Mouse (Mus musculus) limb, embryonic 12.5 days (tissue): Measurements from ENCODE around the gene Exoc2. TPM values are rescaled to one million over a fixed set of nuclear protein-coding genes. Genes with fewer than 3 reads are reported as not detected.

Experiments
- ATAC-seq: fragments of 200-750 bp; cut with Nextera tagmentation; 2 replicates; pipeline ENCODE4 v1.8.0; 2017; ENCODE audit warnings: low read depth, moderate TSS enrichment; ENCODE audit not compliant: insufficient number of reproducible peaks, insufficient read depth, low FRiP score, low TSS enrichment
- H3K27ac ChIP-seq: fragments of 300-500 bp; sonication (generic); 2 replicates; pipeline ENCODE4 v1.5.1; 2016; ENCODE audit warnings: mild to moderate bottlenecking, moderate library complexity
- H3K27me3 ChIP-seq: fragments of 300-500 bp; sonication (generic); 2 replicates; pipeline ENCODE4 v1.6.1; 2016; ENCODE audit warnings: mild to moderate bottlenecking, moderate library complexity
- H3K36me3 ChIP-seq: fragments of 300-500 bp; sonication (generic); 2 replicates; pipeline ENCODE4 v1.6.1; 2016; ENCODE audit warnings: mild to moderate bottlenecking, moderate library complexity
- H3K4me1 ChIP-seq: fragments of 300-500 bp; sonication (generic); replicated peaks from 2 replicates; pipeline ENCODE4 v1.6.1; 2016
- H3K4me2 ChIP-seq: fragments of 300-500 bp; sonication (generic); 2 replicates; pipeline ENCODE4 v1.6.1; 2016; ENCODE audit warnings: mild to moderate bottlenecking, moderate library complexity
- H3K4me3 ChIP-seq: fragments of 300-500 bp; sonication (generic); replicated peaks from 2 replicates; pipeline ENCODE4 v1.5.1; 2016; ENCODE audit warnings: mild to moderate bottlenecking
- H3K9ac ChIP-seq: fragments of 300-500 bp; sonication (generic); replicated peaks from 2 replicates; pipeline ENCODE4 v1.6.1; 2016; ENCODE audit warnings: mild to moderate bottlenecking, moderate library complexity
- H3K9me3 ChIP-seq: fragments of 300-500 bp; sonication (generic); 2 replicates; pipeline ENCODE4 v1.6.1; 2016; ENCODE audit warnings: mild to moderate bottlenecking, moderate library complexity
- WGBS: fragments of 180-500 bp; shearing (Covaris S2); methylation state at CpG from one replicate; pipeline ENCODE4 v1.1.7; 2016; 5-methylcytosine and 5-hydroxymethylcytosine counted together
- polyA plus RNA-seq: library from polyadenylated mRNA; unstranded; fragments of >200 nt; fragmentation: Nextera tagmentation; extraction: Ambion mirVana; gene quantifications from 2 replicates; pipeline ENCODE4 v1.2.1, GENCODE M21; 2016

Exoc2 gene
- polyA plus RNA-seq, 1 experiment from 2014 or later: 38.1 TPM

DNA sequence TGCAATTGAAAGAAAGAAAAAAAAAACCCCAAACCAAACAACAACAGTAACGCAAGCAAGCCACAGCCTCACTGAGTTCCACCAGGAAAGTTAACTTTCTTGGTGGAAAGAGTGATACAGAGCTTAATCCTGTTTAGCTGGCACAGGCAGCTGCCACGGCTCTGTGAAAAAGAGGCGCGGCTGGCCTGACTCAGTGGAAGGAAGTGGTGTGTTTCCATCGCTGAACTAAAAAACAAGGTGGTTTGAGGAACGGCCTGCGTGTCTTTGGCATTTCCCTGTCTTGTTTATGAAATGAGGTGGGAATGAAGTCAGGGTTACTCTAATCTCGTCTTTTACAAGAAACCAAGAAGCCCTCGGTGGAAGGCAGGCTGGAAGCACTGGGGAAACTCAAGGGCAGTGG, 181.6 kb downstream of the Exoc2 start:
- WGBS: 82% methylated on average over 9 of the region's 9 CpGs
- Histone ChIP-seq H3K4me1 (no peaks in the 10 kb centered on the region), H3K27me3 (no peaks in the 10 kb centered on the region), H3K4me3 (no peak overlapping the region), H3K9me3 (no peaks in the 10 kb centered on the region), H3K4me2 (no peak overlapping the region), H3K9ac (no peak overlapping the region), H3K36me3 (no peaks in the 10 kb centered on the region), H3K27ac (no peak overlapping the region)
- ATAC-seq: no peak

DNA sequence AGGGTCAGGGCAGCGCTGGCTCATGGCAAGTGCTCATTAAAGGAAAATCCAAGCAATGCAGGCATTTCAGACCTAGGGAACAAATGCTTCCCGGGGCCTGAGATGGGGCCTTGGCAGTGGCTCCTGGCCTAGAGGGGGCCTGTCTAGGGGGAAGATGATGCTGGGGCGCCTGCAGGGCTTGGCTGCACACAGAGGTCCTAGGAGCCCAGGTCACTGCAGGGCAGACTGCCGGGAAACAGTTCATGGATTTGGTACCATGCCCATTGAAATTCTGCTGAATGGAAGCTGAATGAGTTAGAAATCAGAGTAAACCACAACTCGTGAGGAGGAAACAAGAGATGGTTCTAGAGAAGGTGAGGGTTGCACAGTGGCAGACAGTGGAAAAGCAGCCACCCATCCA, 183.9 kb downstream of the Exoc2 start:
- no peak overlapping the region for H3K4me3 ChIP-seq
- WGBS: 80% methylated on average over 5 of the region's 5 CpGs
- H3K27me3 ChIP-seq: no peaks in the 10 kb centered on the region
- H3K9me3 ChIP-seq: no peaks in the 10 kb centered on the region
- H3K4me1 ChIP-seq: no peaks in the 10 kb centered on the region
- H3K9ac ChIP-seq: no peak overlapping the region
- no peaks in the 10 kb centered on the region for H3K36me3 ChIP-seq
- H3K4me2 ChIP-seq: no peak overlapping the region
- ATAC-seq: no peak
- no peak overlapping the region for H3K27ac ChIP-seq

GRCm38 (mm10) chr13:30788421-30788820, 185.5 kb downstream of the Exoc2 start:
- no peak overlapping the region for H3K4me3 ChIP-seq
- H3K9me3 ChIP-seq: no peaks in the 10 kb centered on the region
- no peak overlapping the region for H3K4me2 ChIP-seq
- no peaks in the 10 kb centered on the region for H3K36me3 ChIP-seq
- H3K4me1 ChIP-seq: no peaks in the 10 kb centered on the region
- no peaks in the 10 kb centered on the region for H3K27me3 ChIP-seq
- no peak for ATAC-seq
- H3K27ac ChIP-seq: no peak overlapping the region
- WGBS: 94% methylated on average over 3 of the region's 3 CpGs
- no peak overlapping the region for H3K9ac ChIP-seq

DNA sequence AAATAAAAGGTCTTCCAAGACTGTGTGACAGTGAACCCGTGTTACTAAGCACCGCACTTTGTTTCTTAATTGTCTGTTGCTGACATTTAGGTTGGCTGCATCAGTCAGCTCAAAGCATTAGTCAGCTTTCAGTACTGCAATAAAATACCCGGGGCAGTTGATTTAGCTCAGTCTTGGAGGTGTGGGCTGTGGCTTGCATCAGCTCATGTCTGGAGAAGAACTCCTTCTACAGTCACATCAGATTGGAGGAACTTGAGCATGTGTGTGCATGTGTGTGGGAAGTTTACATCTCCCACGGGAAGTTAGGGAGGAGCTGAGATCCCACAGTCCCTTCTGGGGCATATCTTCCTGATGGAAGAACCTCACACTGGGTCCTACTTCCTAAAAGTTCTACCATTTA, 185.9 kb downstream of the Exoc2 start:
- Histone ChIP-seq H3K4me3 (no peak overlapping the region), H3K4me2 (no peak overlapping the region), H3K27me3 (0 out of 2 replicates have a peak, but pooled peaks cover under 1% of the 10 kb centered on the region), H3K9me3 (no peaks in the 10 kb centered on the region), H3K9ac (no peak overlapping the region), H3K36me3 (no peaks in the 10 kb centered on the region), H3K27ac (no peak overlapping the region), H3K4me1 (0 out of 2 replicates have a peak, but pooled peaks cover under 1% of the 10 kb centered on the region)
- no peak for ATAC-seq
- 81% methylated on average over 4 of the region's 4 CpGs for WGBS

- no peak for ATAC-seq
- Histone ChIP-seq H3K4me1 (peaks cover 5% of the 10 kb centered on the region), H3K27me3 (0 out of 2 replicates have a peak, but pooled peaks cover 3% of the 10 kb centered on the region), H3K4me3 (no peak overlapping the region), H3K9ac (no peak overlapping the region), H3K4me2 (no peak overlapping the region), H3K36me3 (no peaks in the 10 kb centered on the region), H3K9me3 (no peaks in the 10 kb centered on the region), H3K27ac (no peak overlapping the region)
- 89% methylated on average over 2 of the region's 2 CpGs for WGBS
These were observed 186.3 kb downstream of the Exoc2 start for GRCm38 (mm10) chr13:30787556-30787955.

- H3K4me1 ChIP-seq: peaks cover 10% of the 10 kb centered on the region
- H3K27me3 ChIP-seq: 0 out of 2 replicates have a peak, but pooled peaks cover 3% of the 10 kb centered on the region
- WGBS: 88% methylated on average over 2 of the region's 2 CpGs
- H3K9ac ChIP-seq: no peak overlapping the region
- ATAC-seq: no peak
- no peaks in the 10 kb centered on the region for H3K36me3 ChIP-seq
- H3K9me3 ChIP-seq: no peaks in the 10 kb centered on the region
- H3K4me2 ChIP-seq: no peak overlapping the region
- H3K4me3 ChIP-seq: no peak overlapping the region
- H3K27ac ChIP-seq: no peak overlapping the region
These were observed 186.9 kb downstream of the Exoc2 start for GRCm38 (mm10) chr13:30787036-30787320.

DNA sequence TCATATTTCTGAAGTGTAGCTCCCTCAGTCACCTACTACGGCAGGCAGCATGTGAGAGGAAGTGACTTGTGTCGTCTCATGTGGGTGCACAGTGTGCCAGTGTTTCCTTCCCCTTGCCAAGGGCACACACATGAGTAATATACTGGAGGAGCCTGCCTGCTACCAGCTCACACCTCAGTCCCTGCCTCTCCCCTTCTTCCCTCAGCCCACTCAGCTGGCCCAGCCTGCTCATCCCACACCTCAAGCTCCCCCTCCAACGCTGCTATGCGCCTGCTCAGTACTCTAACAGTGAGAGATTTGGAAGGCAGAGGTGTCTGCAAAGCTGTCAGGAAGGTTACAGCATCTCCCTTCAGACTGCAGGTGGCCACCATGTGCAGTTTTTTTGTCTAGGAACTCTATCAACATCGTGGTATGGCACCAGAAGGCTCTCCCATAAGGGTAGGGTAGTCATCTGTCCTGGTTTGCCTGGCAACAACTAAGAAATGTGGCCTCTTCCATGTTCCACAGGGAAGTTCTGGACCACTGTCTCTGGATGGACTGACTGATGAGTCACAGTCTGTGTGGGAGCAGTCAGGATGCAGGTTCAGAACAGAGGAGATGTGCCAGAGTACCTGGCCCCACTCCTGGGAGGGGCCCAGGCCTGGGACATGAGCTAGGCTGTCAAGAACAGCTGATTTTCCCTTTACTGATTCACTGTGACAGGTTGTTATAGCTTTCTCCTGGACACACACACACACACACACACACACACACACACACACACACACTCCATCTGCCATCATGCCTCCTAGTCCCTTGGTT, 187.5 kb downstream of the Exoc2 start:
- Histone ChIP-seq H3K4me1 (peaks cover 12% of the 10 kb centered on the region), H3K27ac (no peak overlapping the region), H3K4me2 (no peak overlapping the region), H3K36me3 (no peaks in the 10 kb centered on the region), H3K9me3 (no peaks in the 10 kb centered on the region), H3K4me3 (no peak overlapping the region), H3K9ac (no peak overlapping the region), H3K27me3 (0 out of 2 replicates have a peak, but pooled peaks cover 3% of the 10 kb centered on the region)
- no peak for ATAC-seq
- WGBS: 78% methylated on average over 5 of the region's 5 CpGs

GRCm38 (mm10) chr13:30785423-30786040, 188.4 kb downstream of the Exoc2 start:
- Histone ChIP-seq H3K4me3 (no peak overlapping the region), H3K27me3 (0 out of 2 replicates have a peak, but pooled peaks cover 3% of the 10 kb centered on the region), H3K4me1 (peaks cover 12% of the 10 kb centered on the region), H3K9me3 (no peaks in the 10 kb centered on the region), H3K9ac (no peak overlapping the region), H3K36me3 (no peaks in the 10 kb centered on the region), H3K27ac (no peak overlapping the region), H3K4me2 (no peak overlapping the region)
- 77% methylated on average over 4 of the region's 4 CpGs for WGBS
- ATAC-seq: no peak

GRCm38 (mm10) chr13:30782419-30782818, 191.5 kb downstream of the Exoc2 start:
- Histone ChIP-seq H3K4me3 (no peak overlapping the region), H3K27me3 (0 out of 2 replicates have a peak, but pooled peaks cover 3% of the 10 kb centered on the region), H3K4me1 (peaks cover 12% of the 10 kb centered on the region), H3K27ac (no peak overlapping the region), H3K36me3 (no peaks in the 10 kb centered on the region), H3K9ac (no peak overlapping the region), H3K9me3 (no peaks in the 10 kb centered on the region), H3K4me2 (no peak overlapping the region)
- no peak for ATAC-seq
- 38% methylated on average over 8 of the region's 8 CpGs for WGBS

GRCm38 (mm10) chr13:30781905-30782304, 192.0 kb downstream of the Exoc2 start:
- WGBS: 39% methylated on average over 2 of the region's 2 CpGs
- ATAC-seq: no peak
- Histone ChIP-seq H3K27ac (no peak overlapping the region), H3K4me2 (no peak overlapping the region), H3K9me3 (no peaks in the 10 kb centered on the region), H3K36me3 (no peaks in the 10 kb centered on the region), H3K9ac (no peak overlapping the region), H3K27me3 (0 out of 2 replicates have a peak, but pooled peaks cover 3% of the 10 kb centered on the region), H3K4me1 (peaks cover 12% of the 10 kb centered on the region), H3K4me3 (no peak overlapping the region)

DNA sequence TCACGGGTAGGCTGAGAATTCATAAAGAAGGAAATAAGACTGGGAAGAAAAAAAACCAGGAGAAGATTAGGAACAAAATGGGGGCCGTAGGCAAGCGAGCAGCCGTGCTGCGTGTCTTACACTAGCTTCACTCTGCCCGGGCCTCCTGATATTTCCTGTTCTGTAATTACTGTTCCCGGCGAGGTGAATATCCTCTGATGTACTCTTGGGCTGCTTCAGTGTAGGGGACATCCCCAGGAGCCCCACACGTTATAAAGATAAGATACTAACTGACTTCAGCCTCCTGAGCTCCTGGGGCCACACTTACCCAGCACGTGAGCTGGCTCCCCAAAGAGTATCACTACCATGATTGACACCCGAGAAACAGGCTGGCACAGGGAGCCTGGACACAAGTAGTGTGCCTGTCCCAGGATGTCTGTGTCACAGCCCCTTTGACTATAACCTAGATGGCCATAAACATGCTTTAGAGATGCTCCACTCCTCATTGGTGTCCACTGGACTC, 196.2 kb downstream of the Exoc2 start:
- H3K27ac ChIP-seq: no peak overlapping the region
- H3K4me1 ChIP-seq: peaks cover 9% of the 10 kb centered on the region
- no peak overlapping the region for H3K9ac ChIP-seq
- ATAC-seq: no peak
- H3K4me2 ChIP-seq: no peak overlapping the region
- H3K4me3 ChIP-seq: no peak overlapping the region
- 74% methylated on average over 11 of the region's 11 CpGs for WGBS
- no peaks in the 10 kb centered on the region for H3K9me3 ChIP-seq
- no peaks in the 10 kb centered on the region for H3K27me3 ChIP-seq
- no peaks in the 10 kb centered on the region for H3K36me3 ChIP-seq
